Mouse (Mus musculus): ENCODE data around the gene Prpsap1. TPM values are rescaled to one million over a fixed set of nuclear protein-coding genes. Genes with fewer than 3 reads are reported as not detected.

Gene Prpsap1
- polyA plus RNA-seq, 1 experiment from 2014 or later = 201 TPM

DNA sequence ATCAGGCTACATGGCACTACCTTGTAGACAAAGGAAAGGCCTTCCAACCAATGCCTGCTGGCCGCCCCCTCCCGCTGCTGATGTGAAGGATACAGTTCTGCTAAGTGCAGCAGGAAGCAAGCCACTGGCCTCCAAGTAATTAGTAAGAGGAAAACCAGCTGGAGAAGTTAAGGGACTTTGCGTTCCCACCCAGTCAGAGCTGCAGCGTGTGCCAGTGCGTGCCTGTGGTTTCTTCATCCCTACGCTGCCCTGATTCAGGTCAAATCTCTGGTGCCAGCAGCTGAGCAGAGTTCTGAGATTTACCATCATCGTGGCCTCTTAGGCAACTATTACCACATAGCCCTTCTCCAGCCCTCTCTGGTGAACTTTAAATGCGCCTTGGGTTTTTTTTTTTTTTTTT lies 24.5 kb upstream of the Prpsap1 start:
- ATAC-seq = no peak
- H3K27me3 ChIP-seq (replicated peaks; ENCODE audit: control insufficient read depth, insufficient read depth, low read length) = no peaks in the 10 kb centered on the region
- no peak overlapping the region for H3K9ac ChIP-seq (replicated peaks; ENCODE audit: low read depth, low read length)
- H3K4me2 ChIP-seq (ENCODE audit: low read length) = no peak overlapping the region
- peaks cover 10% of the 10 kb centered on the region for H3K4me1 ChIP-seq (replicated peaks; ENCODE audit: control insufficient read depth, insufficient read depth, low read length)
- no peak overlapping the region for H3K4me3 ChIP-seq (replicated peaks; ENCODE audit: low read length)
- H3K27ac ChIP-seq (ENCODE audit: low read length) = no peak overlapping the region
- H3K36me3 ChIP-seq (ENCODE audit: control insufficient read depth, insufficient read depth) = no peaks in the 10 kb centered on the region
- WGBS = 75% methylated on average over 8 of the region's 8 CpGs
- H3K9me3 ChIP-seq (ENCODE audit: control insufficient read depth, low read length) = no peaks in the 10 kb centered on the region

DNA sequence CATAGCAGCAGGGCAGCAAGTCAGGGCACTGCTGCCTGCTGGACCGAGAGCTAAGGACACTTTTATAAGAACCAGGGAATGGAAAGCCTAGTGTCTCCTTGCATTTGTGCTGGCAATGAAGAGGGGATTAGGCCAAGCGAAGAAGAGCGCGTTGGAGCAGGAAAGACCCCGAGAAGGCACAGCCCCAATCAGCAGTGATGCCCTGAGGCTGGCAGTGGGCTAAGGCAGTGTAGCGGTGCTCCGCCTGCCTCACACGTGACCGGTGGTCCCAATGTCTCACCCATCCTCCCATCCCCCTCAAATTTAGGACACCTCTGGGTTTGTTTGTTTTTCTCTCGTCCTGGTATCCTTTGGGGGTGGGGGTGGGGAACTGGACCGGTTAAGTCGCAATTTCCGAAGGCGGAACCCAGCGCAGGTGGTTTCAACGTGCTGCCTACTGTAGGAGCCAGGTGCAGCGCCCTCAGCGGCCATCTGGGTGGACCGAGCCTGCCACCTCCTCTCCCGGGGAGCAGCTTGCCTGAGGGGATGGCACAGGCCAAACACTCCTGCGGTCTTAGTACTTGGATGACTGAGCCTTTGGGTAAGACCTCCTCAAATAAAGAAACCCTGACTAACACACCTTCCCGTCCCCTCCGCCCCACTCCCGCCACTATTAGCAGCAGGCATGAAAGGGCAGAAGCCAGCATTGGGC lies 21.5 kb upstream of the Prpsap1 start:
- peak overlapping the region; percentile 9; the same call in 1 of the 2 replicates for H3K4me2 ChIP-seq (ENCODE audit: low read length)
- peaks cover 6% of the 10 kb centered on the region for H3K4me1 ChIP-seq (replicated peaks; ENCODE audit: control insufficient read depth, insufficient read depth, low read length)
- H3K9ac ChIP-seq (replicated peaks; ENCODE audit: low read depth, low read length) = 0 out of 2 replicates have a peak overlapping the region, but pooled peaks have one; percentile 9

DNA sequence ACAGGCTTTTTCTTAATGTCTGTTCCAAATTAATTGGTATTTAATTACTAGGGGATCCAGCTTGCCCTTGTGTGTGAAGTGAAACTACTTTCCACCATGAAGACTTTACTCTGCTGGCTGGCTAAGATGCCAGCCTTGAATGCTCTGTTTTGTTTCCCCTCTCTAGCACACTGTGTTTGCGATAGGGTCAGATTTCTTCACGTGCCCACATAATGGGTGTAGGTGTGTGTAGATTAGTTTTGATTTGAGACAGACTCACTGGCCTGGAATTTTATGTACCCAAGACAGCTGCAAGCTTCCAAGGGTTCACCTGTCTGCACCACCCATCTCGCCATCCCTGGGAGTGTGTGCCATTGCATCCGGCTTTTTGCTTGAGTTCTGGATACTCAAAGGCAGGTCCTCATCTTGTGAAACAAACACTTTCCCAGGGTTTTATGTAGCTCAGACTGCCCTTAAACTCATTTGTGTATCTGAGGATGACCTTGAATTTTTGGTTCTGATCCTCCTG lies 19.6 kb upstream of the Prpsap1 start:
- ATAC-seq = no peak
- Histone ChIP-seq H3K9ac (replicated peaks; ENCODE audit: low read depth, low read length) (no peak overlapping the region), H3K27me3 (replicated peaks; ENCODE audit: control insufficient read depth, insufficient read depth, low read length) (no peaks in the 10 kb centered on the region), H3K4me1 (replicated peaks; ENCODE audit: control insufficient read depth, insufficient read depth, low read length) (peaks cover 6% of the 10 kb centered on the region), H3K27ac (ENCODE audit: low read length) (no peak overlapping the region), H3K4me2 (ENCODE audit: low read length) (no peak overlapping the region), H3K4me3 (replicated peaks; ENCODE audit: low read length) (no peak overlapping the region), H3K36me3 (ENCODE audit: control insufficient read depth, insufficient read depth) (no peaks in the 10 kb centered on the region), H3K9me3 (ENCODE audit: control insufficient read depth, low read length) (no peaks in the 10 kb centered on the region)
- WGBS = 80% methylated on average over 4 of the region's 4 CpGs

More for the DNA sequence above, 21.5 kb upstream of the Prpsap1 start:
- Histone ChIP-seq H3K4me3 (replicated peaks; ENCODE audit: low read length) (no peak overlapping the region), H3K27me3 (replicated peaks; ENCODE audit: control insufficient read depth, insufficient read depth, low read length) (no peaks in the 10 kb centered on the region), H3K27ac (ENCODE audit: low read length) (no peak overlapping the region), H3K36me3 (ENCODE audit: control insufficient read depth, insufficient read depth) (no peaks in the 10 kb centered on the region), H3K9me3 (ENCODE audit: control insufficient read depth, low read length) (no peaks in the 10 kb centered on the region)
- 11% methylated on average over 24 of the region's 24 CpGs for WGBS
- no peak for ATAC-seq

DNA sequence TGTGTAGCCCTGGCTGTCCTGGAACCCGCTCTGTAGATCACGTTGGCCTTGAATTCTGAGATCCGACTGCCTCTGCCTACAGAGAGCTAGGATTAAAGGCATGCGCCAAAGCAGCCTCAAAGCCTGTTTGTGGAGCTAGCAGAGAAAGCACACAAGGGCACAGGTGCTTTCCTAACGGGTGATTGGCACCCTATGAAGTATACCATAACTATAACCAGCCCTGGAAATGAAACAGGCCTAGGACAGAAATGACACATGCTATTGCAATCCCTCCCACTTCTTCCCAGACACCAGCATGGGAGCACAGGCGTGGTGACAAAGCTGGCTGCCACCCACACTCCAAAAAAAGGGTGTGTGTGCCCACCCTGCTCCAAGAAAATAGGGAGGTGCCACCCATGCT lies 19.0 kb upstream of the Prpsap1 start:
- Histone ChIP-seq H3K27ac (ENCODE audit: low read length) (no peak overlapping the region), H3K36me3 (ENCODE audit: control insufficient read depth, insufficient read depth) (no peaks in the 10 kb centered on the region), H3K4me2 (ENCODE audit: low read length) (no peak overlapping the region), H3K4me1 (replicated peaks; ENCODE audit: control insufficient read depth, insufficient read depth, low read length) (peaks cover 6% of the 10 kb centered on the region), H3K4me3 (replicated peaks; ENCODE audit: low read length) (no peak overlapping the region), H3K9me3 (ENCODE audit: control insufficient read depth, low read length) (no peaks in the 10 kb centered on the region), H3K9ac (replicated peaks; ENCODE audit: low read depth, low read length) (no peak overlapping the region), H3K27me3 (replicated peaks; ENCODE audit: control insufficient read depth, insufficient read depth, low read length) (0 out of 2 replicates have a peak, but pooled peaks cover 2% of the 10 kb centered on the region)
- WGBS = 73% methylated on average over 6 of the region's 6 CpGs
- no peak for ATAC-seq

DNA sequence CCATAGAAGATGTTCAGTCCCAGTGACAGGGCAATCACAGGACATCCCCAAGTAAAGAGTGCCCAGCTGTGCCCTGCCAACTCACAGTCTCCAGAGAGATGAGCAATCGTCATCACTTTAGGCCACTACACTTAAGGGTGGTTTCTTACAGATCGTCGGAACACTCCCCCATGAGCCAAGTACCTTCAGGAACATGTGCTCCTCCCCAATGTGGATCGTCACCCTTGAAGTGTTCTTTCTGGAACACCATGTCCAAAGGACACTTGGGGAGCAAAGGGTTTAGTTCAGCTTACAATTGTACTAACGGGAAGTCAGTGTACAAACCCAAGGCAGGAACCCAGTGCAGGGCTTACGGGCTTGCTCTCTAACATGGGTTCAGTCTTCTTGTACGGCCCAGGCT lies 18.2 kb upstream of the Prpsap1 start:
- Histone ChIP-seq H3K9me3 (ENCODE audit: control insufficient read depth, low read length) (no peaks in the 10 kb centered on the region), H3K4me2 (ENCODE audit: low read length) (no peak overlapping the region), H3K4me1 (replicated peaks; ENCODE audit: control insufficient read depth, insufficient read depth, low read length) (peaks cover 6% of the 10 kb centered on the region), H3K9ac (replicated peaks; ENCODE audit: low read depth, low read length) (no peak overlapping the region), H3K4me3 (replicated peaks; ENCODE audit: low read length) (no peak overlapping the region), H3K36me3 (ENCODE audit: control insufficient read depth, insufficient read depth) (no peaks in the 10 kb centered on the region), H3K27me3 (replicated peaks; ENCODE audit: control insufficient read depth, insufficient read depth, low read length) (0 out of 2 replicates have a peak, but pooled peaks cover 2% of the 10 kb centered on the region), H3K27ac (ENCODE audit: low read length) (no peak overlapping the region)
- WGBS = 95% methylated on average over 7 of the region's 7 CpGs
- no peak for ATAC-seq

DNA sequence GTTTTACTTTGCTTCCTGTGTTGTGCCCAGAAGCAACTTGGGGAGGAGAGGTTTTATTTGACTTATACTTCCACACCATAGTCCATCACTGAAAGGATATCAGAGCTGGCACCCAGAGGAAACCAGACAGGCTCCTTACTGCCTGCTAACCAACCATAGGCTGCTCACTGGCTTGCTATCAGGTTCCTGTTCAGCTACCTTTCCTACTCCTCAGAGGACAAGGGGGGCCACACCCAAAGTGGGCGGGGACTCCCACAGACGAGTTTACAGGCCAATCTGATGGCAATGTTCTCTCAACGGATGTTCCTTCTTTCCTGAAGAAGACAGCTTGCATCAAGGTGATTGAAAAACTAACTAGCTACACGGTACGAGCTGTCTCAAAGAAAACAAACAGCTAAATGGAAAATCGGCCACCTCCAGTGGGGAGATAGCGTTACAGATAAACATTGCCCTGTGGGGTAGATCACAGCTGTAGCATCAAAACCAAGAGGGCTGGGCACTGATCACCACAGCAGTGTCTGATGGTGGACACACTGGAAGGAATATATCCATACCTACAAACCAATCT lies 17.4 kb upstream of the Prpsap1 start:
- WGBS = 75% methylated on average over 7 of the region's 7 CpGs
- Histone ChIP-seq H3K36me3 (ENCODE audit: control insufficient read depth, insufficient read depth) (no peaks in the 10 kb centered on the region), H3K27me3 (replicated peaks; ENCODE audit: control insufficient read depth, insufficient read depth, low read length) (0 out of 2 replicates have a peak, but pooled peaks cover 2% of the 10 kb centered on the region), H3K9me3 (ENCODE audit: control insufficient read depth, low read length) (no peaks in the 10 kb centered on the region), H3K9ac (replicated peaks; ENCODE audit: low read depth, low read length) (no peak overlapping the region), H3K4me1 (replicated peaks; ENCODE audit: control insufficient read depth, insufficient read depth, low read length) (peaks cover 6% of the 10 kb centered on the region), H3K4me3 (replicated peaks; ENCODE audit: low read length) (no peak overlapping the region), H3K4me2 (ENCODE audit: low read length) (no peak overlapping the region), H3K27ac (ENCODE audit: low read length) (no peak overlapping the region)
- ATAC-seq = no peak

DNA sequence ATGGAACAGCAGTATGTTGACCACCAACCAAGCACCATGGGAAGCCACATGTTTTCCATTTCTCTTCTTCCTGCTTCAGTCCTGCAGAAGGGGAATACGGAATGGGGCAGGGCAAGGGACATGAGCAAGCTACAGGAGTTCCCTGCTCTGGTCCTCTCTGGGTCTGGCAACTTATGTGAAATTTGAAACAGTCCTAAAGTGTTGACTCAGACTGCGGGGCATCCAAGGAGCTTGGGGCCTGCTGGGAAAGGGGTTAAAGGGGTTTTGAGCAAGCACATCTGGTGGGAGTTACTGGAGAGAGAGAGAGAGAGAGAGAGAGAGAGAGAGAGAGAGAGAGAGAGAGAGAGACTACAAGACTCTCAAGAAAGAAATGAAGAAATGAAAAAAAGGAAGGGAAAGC lies 14.7 kb upstream of the Prpsap1 start:
- Histone ChIP-seq H3K9ac (replicated peaks; ENCODE audit: low read depth, low read length) (no peak overlapping the region), H3K9me3 (ENCODE audit: control insufficient read depth, low read length) (no peaks in the 10 kb centered on the region), H3K4me1 (replicated peaks; ENCODE audit: control insufficient read depth, insufficient read depth, low read length) (no peaks in the 10 kb centered on the region), H3K4me2 (ENCODE audit: low read length) (no peak overlapping the region), H3K4me3 (replicated peaks; ENCODE audit: low read length) (no peak overlapping the region), H3K36me3 (ENCODE audit: control insufficient read depth, insufficient read depth) (no peaks in the 10 kb centered on the region), H3K27ac (ENCODE audit: low read length) (no peak overlapping the region), H3K27me3 (replicated peaks; ENCODE audit: control insufficient read depth, insufficient read depth, low read length) (0 out of 2 replicates have a peak, but pooled peaks cover 2% of the 10 kb centered on the region)
- ATAC-seq = no peak
- WGBS = 61% methylated on average over 2 of the region's 2 CpGs

DNA sequence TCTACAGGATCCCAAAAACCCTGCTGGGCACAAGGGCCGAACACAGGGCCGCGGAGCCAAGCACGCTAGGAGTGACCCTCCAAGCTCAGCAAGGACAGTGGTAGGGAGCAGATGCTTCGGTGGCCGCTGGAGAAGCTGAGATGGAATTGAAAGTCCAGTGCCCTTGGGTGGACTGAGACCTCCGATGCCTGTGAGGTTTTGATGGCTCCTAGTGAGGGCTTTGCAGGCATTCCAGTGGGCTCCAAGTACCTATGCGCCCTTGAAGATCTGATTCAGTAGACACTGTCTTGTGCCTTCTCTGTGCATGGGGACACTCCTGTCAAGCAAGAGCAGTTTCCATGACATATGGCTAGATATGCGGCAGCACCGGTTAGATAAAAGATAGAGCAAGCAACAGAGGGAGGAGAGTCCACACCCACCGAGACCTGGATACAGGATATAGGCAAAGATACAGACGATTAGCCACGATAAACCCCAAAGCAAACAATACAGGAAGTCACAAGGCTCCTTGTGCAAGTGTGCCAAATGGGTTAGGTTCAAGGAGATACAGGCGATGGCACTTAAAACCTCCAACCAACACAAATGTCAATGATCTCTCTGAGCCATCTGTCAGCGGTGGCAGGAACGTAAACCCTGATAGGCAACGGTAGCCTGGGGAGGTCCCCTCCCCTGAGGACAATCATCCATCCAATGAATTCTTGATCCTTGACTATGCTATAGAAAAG lies 12.3 kb upstream of the Prpsap1 start:
- ATAC-seq = no peak
- Histone ChIP-seq H3K36me3 (ENCODE audit: control insufficient read depth, insufficient read depth) (no peaks in the 10 kb centered on the region), H3K9me3 (ENCODE audit: control insufficient read depth, low read length) (no peaks in the 10 kb centered on the region), H3K4me2 (ENCODE audit: low read length) (no peak overlapping the region), H3K4me1 (replicated peaks; ENCODE audit: control insufficient read depth, insufficient read depth, low read length) (peaks cover under 1% of the 10 kb centered on the region; the same call in 1 of the 2 replicates), H3K9ac (replicated peaks; ENCODE audit: low read depth, low read length) (no peak overlapping the region), H3K27ac (ENCODE audit: low read length) (no peak overlapping the region), H3K27me3 (replicated peaks; ENCODE audit: control insufficient read depth, insufficient read depth, low read length) (0 out of 2 replicates have a peak, but pooled peaks cover 2% of the 10 kb centered on the region), H3K4me3 (replicated peaks; ENCODE audit: low read length) (no peak overlapping the region)
- 86% methylated on average over 17 of the region's 17 CpGs for WGBS

DNA sequence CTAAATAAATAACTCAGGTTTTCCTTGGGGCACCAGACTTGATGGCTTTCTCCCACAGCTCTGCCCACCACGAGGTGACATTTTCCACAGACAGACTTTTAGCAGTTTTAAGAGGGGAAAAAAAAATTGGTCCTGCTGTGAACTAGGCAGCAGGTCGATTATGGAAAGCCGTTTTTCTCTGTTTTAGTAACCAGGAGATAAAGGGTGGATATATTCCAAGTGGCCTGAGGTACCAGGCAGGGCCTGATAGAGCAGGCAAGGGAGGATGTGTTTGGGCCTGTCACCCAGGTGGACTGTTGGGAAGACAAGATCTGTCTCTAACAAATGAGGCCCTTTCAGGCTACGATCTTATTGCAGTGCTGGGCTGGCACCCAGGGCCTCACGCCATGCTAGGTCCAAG lies 11.6 kb upstream of the Prpsap1 start:
- H3K4me1 ChIP-seq (replicated peaks; ENCODE audit: control insufficient read depth, insufficient read depth, low read length) = peaks cover 3% of the 10 kb centered on the region; the same call in 1 of the 2 replicates
- H3K4me3 ChIP-seq (replicated peaks; ENCODE audit: low read length) = no peak overlapping the region
- H3K27me3 ChIP-seq (replicated peaks; ENCODE audit: control insufficient read depth, insufficient read depth, low read length) = 0 out of 2 replicates have a peak, but pooled peaks cover 2% of the 10 kb centered on the region
- H3K4me2 ChIP-seq (ENCODE audit: low read length) = no peak overlapping the region
- no peaks in the 10 kb centered on the region for H3K36me3 ChIP-seq (ENCODE audit: control insufficient read depth, insufficient read depth)
- ATAC-seq = no peak
- no peak overlapping the region for H3K27ac ChIP-seq (ENCODE audit: low read length)
- H3K9ac ChIP-seq (replicated peaks; ENCODE audit: low read depth, low read length) = no peak overlapping the region
- 73% methylated on average over 5 of the region's 5 CpGs for WGBS
- no peaks in the 10 kb centered on the region for H3K9me3 ChIP-seq (ENCODE audit: control insufficient read depth, low read length)

All from forebrain, embryonic 16.5 days (tissue).